Mouse (Mus musculus) heart, postnatal 0 days (tissue): ENCODE data around the gene Inka2. TPM values are rescaled to one million over a fixed set of nuclear protein-coding genes. Genes with fewer than 3 reads are reported as not detected.
A peak's percentile ranks its signal among the peaks of the same experiment; 100 is the strongest.
"Not testable (repeated sequence)": the region's sequence is repeated elsewhere in the genome, so short reads cannot be mapped to it uniquely, and the experiment has no call there.

Experiments used
- ATAC-seq: fragments of 200-750 bp; cut with Nextera tagmentation; 2 replicates; pipeline ENCODE4 v1.8.0; 2017; ENCODE audit warnings: low read depth, moderate number of reproducible peaks, moderate library complexity; ENCODE audit not compliant: insufficient read depth
- DNase-seq: peaks from one replicate; pipeline ENCODE4 v3.0.0-alpha.2; 2016; ENCODE audit warnings: low spot score
- H3K27ac ChIP-seq: fragments of 300-500 bp; sonication (generic); 2 replicates; pipeline ENCODE4 v1.5.1; 2014; ENCODE audit warnings: low read depth, mild to moderate bottlenecking
- H3K27me3 ChIP-seq: fragments of 300-500 bp; sonication (generic); 2 replicates; pipeline ENCODE4 v1.6.1; 2014; ENCODE audit warnings: low read length, mixed read lengths; ENCODE audit not compliant: control insufficient read depth, insufficient read depth
- H3K36me3 ChIP-seq: fragments of 300-500 bp; sonication (generic); replicated peaks from 2 replicates; pipeline ENCODE4 v1.6.1; 2014; ENCODE audit warnings: low read length, mixed read lengths; ENCODE audit not compliant: control insufficient read depth, insufficient read depth
- H3K4me1 ChIP-seq: fragments of 300-500 bp; sonication (generic); 2 replicates; pipeline ENCODE4 v1.6.1; 2014; ENCODE audit warnings: antibody characterized with exemption; ENCODE audit not compliant: control insufficient read depth, insufficient read depth
- H3K4me2 ChIP-seq: fragments of 300-500 bp; sonication (generic); 2 replicates; pipeline ENCODE4 v1.6.1; 2014; ENCODE audit warnings: low read depth, mild to moderate bottlenecking, low read length, moderate library complexity
- H3K4me3 ChIP-seq: fragments of 300-500 bp; sonication (generic); 2 replicates; pipeline ENCODE4 v1.5.1; 2014; ENCODE audit warnings: low read depth, low read length
- H3K9ac ChIP-seq: fragments of 300-500 bp; sonication (generic); replicated peaks from 2 replicates; pipeline ENCODE4 v1.6.1; 2014; ENCODE audit warnings: low read depth, low read length, mixed read lengths
- H3K9me3 ChIP-seq: fragments of 300-500 bp; sonication (generic); replicated peaks from 2 replicates; pipeline ENCODE4 v1.6.1; 2016; ENCODE audit warnings: low read length; ENCODE audit not compliant: control insufficient read depth
- CTCF ChIP-seq: IDR thresholded peaks from 2 replicates; pipeline ENCODE4 v1.5.1; 2016; ENCODE audit warnings: antibody characterized with exemption, control low read depth, low read depth
- EP300 ChIP-seq: IDR thresholded peaks from 2 replicates; pipeline ENCODE4 v1.6.1; 2016; ENCODE audit warnings: antibody characterized with exemption, low read depth
- WGBS: fragments of 180-500 bp; shearing (Covaris S2); extraction: QIAGEN DNeasy Blood & Tissue Kit; methylation state at CpG from one replicate; pipeline ENCODE4 v1.1.7; 2014; 5-methylcytosine and 5-hydroxymethylcytosine counted together
- polyA plus RNA-seq: library from polyadenylated mRNA; unstranded; fragments of >200 nt; fragmentation: Nextera tagmentation; extraction: Ambion mirVana; gene quantifications from 2 replicates; pipeline ENCODE4 v1.2.1, GENCODE M21; 2015
- total RNA-seq: library from RNA; depleted of rRNA; stranded (reverse); fragments of >200 nt; gene quantifications from 2 replicates; pipeline ENCODE4 v1.2.3, GENCODE M21; 2014; ENCODE audit warnings: low replicate concordance

The Inka2 gene
- total and polyA plus RNA-seq, 2 experiments from 2014 or later = 4.5 to 8.9 TPM

GRCm38 (mm10) chr3:105700786-105701185 is 3.6 kb upstream of the Inka2 start:
- peaks cover 56% of the 10 kb centered on the region for H3K4me1 ChIP-seq
- not testable (repeated sequence) for H3K9ac ChIP-seq, ATAC-seq, DNase-seq, H3K36me3 ChIP-seq, H3K27me3 ChIP-seq, H3K4me3 ChIP-seq, H3K9me3 ChIP-seq
- WGBS = 36% methylated on average over 1 of the region's 1 CpGs
- H3K27ac ChIP-seq = peak overlapping the region; percentile 65
- peak overlapping the region; percentile 48 for H3K4me2 ChIP-seq
- TF ChIP-seq CTCF = peak; percentile 16; the same call in 1 of the 2 replicates

DNA sequence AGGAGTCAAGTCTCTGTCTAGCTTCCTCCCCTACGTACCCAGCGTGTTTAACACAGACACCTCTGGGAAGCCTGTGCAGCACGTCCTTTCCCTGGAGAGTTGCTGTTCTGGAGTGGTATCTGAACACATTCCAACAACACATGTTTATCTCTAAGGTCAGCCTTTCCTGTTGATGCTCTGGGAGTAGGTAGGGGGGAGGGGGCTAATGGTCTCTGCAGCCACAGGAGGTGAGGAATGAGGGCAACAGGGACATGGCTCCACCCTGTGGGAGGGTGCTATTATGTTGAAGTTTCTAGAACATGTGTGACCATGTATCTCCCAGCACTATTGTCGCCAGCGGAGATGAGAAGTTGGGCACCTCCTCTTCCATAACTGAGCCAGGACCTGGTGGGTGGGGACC is 3.0 kb upstream of the Inka2 start:
- ATAC-seq = peak; percentile 21
- Histone ChIP-seq H3K4me2 (peak overlapping the region; percentile 48), H3K27ac (peak overlapping the region; percentile 65), H3K9ac (0 out of 2 replicates have a peak overlapping the region, but pooled peaks have one; percentile 7), H3K4me3 (no peak overlapping the region), H3K4me1 (peaks cover 56% of the 10 kb centered on the region), H3K9me3 (no peaks in the 10 kb centered on the region), H3K27me3 (no peaks in the 10 kb centered on the region), H3K36me3 (no peaks in the 10 kb centered on the region)
- TF ChIP-seq CTCF (no peak), EP300 (peak; percentile 75)
- WGBS = 15% methylated on average over 5 of the region's 5 CpGs
- peak; percentile 64 for DNase-seq

GRCm38 (mm10) chr3:105703571-105703970 is 828 bp upstream of the Inka2 start:
- peak overlapping the region; percentile 78; the same call in 1 of the 2 replicates for H3K27ac ChIP-seq
- H3K4me2 ChIP-seq = no peak overlapping the region

GRCm38 (mm10) chr3:105705061-105705549 is 706 bp downstream of the Inka2 start:
- peak overlapping the region; percentile 70 for H3K4me3 ChIP-seq
- H3K9me3 ChIP-seq = no peaks in the 10 kb centered on the region
- H3K9ac ChIP-seq = peak overlapping the region; percentile 68
- peaks cover 51% of the 10 kb centered on the region for H3K4me1 ChIP-seq
- peak; percentile 58 for DNase-seq
- peak overlapping the region; percentile 78 for H3K27ac ChIP-seq
- H3K27me3 ChIP-seq = no peaks in the 10 kb centered on the region
- H3K4me2 ChIP-seq = peak overlapping the region; percentile 91
- WGBS = under 1% methylated on average over 28 of the region's 28 CpGs
- no peak for TF ChIP-seq EP300
- no peaks in the 10 kb centered on the region for H3K36me3 ChIP-seq
- ATAC-seq = peak; percentile 47

More at GRCm38 (mm10) chr3:105703571-105703970, 828 bp upstream of the Inka2 start:
- peaks cover 54% of the 10 kb centered on the region for H3K4me1 ChIP-seq
- H3K9ac ChIP-seq = no peak overlapping the region
- H3K36me3 ChIP-seq = no peaks in the 10 kb centered on the region
- no peak for TF ChIP-seq EP300
- no peak for TF ChIP-seq CTCF
- ATAC-seq (no peak), DNase-seq (no peak)
- H3K27me3 ChIP-seq = no peaks in the 10 kb centered on the region
- 66% methylated on average over 6 of the region's 6 CpGs for WGBS
- no peak overlapping the region for H3K4me3 ChIP-seq
- H3K9me3 ChIP-seq = no peaks in the 10 kb centered on the region

GRCm38 (mm10) chr3:105705561-105705960 is 1.2 kb downstream of the Inka2 start:
- Histone ChIP-seq H3K27me3 (no peaks in the 10 kb centered on the region), H3K4me3 (peak overlapping the region; percentile 70), H3K4me2 (peak overlapping the region; percentile 91), H3K27ac (0 out of 2 replicates have a peak overlapping the region, but pooled peaks have one; percentile 78), H3K4me1 (peaks cover 51% of the 10 kb centered on the region), H3K36me3 (no peaks in the 10 kb centered on the region), H3K9ac (peak overlapping the region; percentile 68), H3K9me3 (no peaks in the 10 kb centered on the region)
- no peak for DNase-seq
- TF ChIP-seq CTCF (no peak), EP300 (no peak)
- 49% methylated on average over 3 of the region's 3 CpGs for WGBS
- ATAC-seq = no peak
